Mouse (Mus musculus) neutrophil, adult 59 days (primary cell): Measurements from ENCODE around the gene Vmn1r179. TPM values are rescaled to one million over a fixed set of nuclear protein-coding genes. Genes with fewer than 3 reads are reported as not detected.

Experiments used
- total RNA-seq, 2 experiments: library from RNA; stranded (reverse); gene quantifications; 1 replicate in 1 of 2; 2 replicates in 1 of 2; pipeline ENCODE4 v1.2.4; 2023

Gene Vmn1r179
- not detected for total RNA-seq

GRCm38 (mm10) chr7:23926678-23927077 is at the start of gene Vmn1r179:
Gene Vmn1r179 (plus strand): TSS chr7:23926978.

GRCm38 (mm10) chr7:23891709-23892108 is 35.1 kb upstream of the Vmn1r179 start, which contains the start of gene Vmn1r178:
Gene Vmn1r178 (plus strand): TSS chr7:23892009.

GRCm38 (mm10) chr7:23950332-23950731 is 23.6 kb downstream of the Vmn1r179 start, which contains the start of gene Vmn1r180:
Gene Vmn1r180 (plus strand): TSS chr7:23950632.

DNA sequence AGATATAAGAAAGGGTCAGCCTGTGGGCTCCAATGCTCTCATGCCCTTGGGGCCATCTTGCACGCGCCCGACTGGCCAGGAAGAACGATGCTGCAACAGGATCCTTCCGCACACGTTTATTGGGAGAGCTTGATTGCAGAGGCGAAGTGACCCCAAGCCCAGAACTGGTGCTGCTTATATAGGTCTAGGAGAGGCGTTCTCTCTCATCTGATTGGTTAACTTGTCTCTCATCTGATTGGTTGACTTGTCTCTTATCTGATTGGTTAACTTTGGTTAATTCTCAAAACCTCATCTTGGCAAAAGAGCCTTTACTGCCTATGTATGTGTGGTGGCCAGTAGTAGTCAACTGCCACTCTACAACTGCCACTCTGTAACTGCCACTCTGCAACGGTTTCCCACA is 47.5 kb downstream of the Vmn1r179 start, which contains the start of gene Vmn1r181:
Gene Vmn1r181 (plus strand): TSS at position 301 of the 400 bp plus-strand sequence.

Other genes with a start within 250 kb of the Vmn1r179 start
- gene Vmn1r173, start 226.3 kb upstream of the Vmn1r179 start, total RNA-seq: not detected
- not detected for gene Vmn1r174, start 174.7 kb upstream of the Vmn1r179 start, total RNA-seq
- not detected for gene Vmn1r175, start 116.3 kb upstream of the Vmn1r179 start, total RNA-seq
- not detected for gene Vmn1r176, start 89.6 kb upstream of the Vmn1r179 start, total RNA-seq
- gene Vmn1r177, start 60.5 kb upstream of the Vmn1r179 start, total RNA-seq: not detected
- not detected for gene Vmn1r178, start 35.0 kb upstream of the Vmn1r179 start, total RNA-seq
- gene Vmn1r180, start 23.7 kb downstream of the Vmn1r179 start, total RNA-seq: not detected
- not detected for gene Vmn1r181, start 47.6 kb downstream of the Vmn1r179 start, total RNA-seq
- not detected for gene V1rd19, start 74.7 kb downstream of the Vmn1r179 start, total RNA-seq
- not detected for gene Vmn1r183, start 126.3 kb downstream of the Vmn1r179 start, total RNA-seq
- gene Zfp180, start 154.9 kb downstream of the Vmn1r179 start, total RNA-seq: 10 to 100 TPM; 14.4 to 16.3 TPM
- gene Zfp112, start 185.3 kb downstream of the Vmn1r179 start, total RNA-seq: 1 to 10 TPM; 1.2 to 1.6 TPM
- gene Zfp235, start 207.2 kb downstream of the Vmn1r179 start, total RNA-seq: 1 to 10 TPM; 2.8 to 4.7 TPM
- gene Zfp114, start 248.1 kb downstream of the Vmn1r179 start, total RNA-seq: under 1 TPM; 0.29 to 0.33 TPM